Mouse (Mus musculus) MEL (cell line): ENCODE data around the gene Rbks.

Source experiments
- BHLHE40 ChIP-seq: IDR thresholded peaks from 2 replicates; pipeline ENCODE4 v1.6.1; 2012; ENCODE audit warnings: low read depth, mild to moderate bottlenecking, inconsistent platforms, low read length, improper control_type of control experiment, borderline replicate concordance
- CHD1 ChIP-seq: IDR thresholded peaks from 2 replicates; pipeline ENCODE4 v1.6.1; 2012; ENCODE audit warnings: low read depth, mild to moderate bottlenecking, inconsistent platforms, low read length, improper control_type of control experiment
- CHD2 ChIP-seq: IDR thresholded peaks from 2 replicates; pipeline ENCODE4 v1.6.1; 2011; ENCODE audit warnings: low read length, improper control_type of control experiment
- CTCF ChIP-seq, 3 experiments: IDR thresholded peaks in 2 of 3; conservative IDR thresholded peaks in 1 of 3; 2 replicates each; pipeline ENCODE4 v1.5.1; 2011 to 2012; ENCODE audit warnings: low read length in 3 of 3, low read depth in 2 of 3, mild to moderate bottlenecking in 2 of 3, improper control_type of control experiment in 1 of 3, inconsistent platforms in 1 of 3, mixed read lengths in 1 of 3, moderate library complexity in 1 of 3; ENCODE audit not compliant: control insufficient read depth in 1 of 3, insufficient read depth in 1 of 3, poor library complexity in 1 of 3, severe bottlenecking in 1 of 3
- EP300 ChIP-seq, 2 experiments: IDR thresholded peaks; 2 replicates each; pipeline ENCODE4 v1.6.1; 2011; ENCODE audit warnings: improper control_type of control experiment in 2 of 2, low read length in 2 of 2, low read depth in 1 of 2, mild to moderate bottlenecking in 1 of 2
- HCFC1 ChIP-seq: IDR thresholded peaks from 2 replicates; pipeline ENCODE4 v1.6.1; 2012; ENCODE audit warnings: low read depth, mild to moderate bottlenecking, inconsistent platforms, low read length, improper control_type of control experiment, moderate library complexity
- KAT2A ChIP-seq: conservative IDR thresholded peaks from 2 replicates; pipeline ENCODE4 v1.6.1; 2012; ENCODE audit warnings: low read depth, low read length, improper control_type of control experiment, inconsistent platforms
- MYC ChIP-seq: IDR thresholded peaks from 2 replicates; pipeline ENCODE4 v1.6.1; 2011; ENCODE audit warnings: low read depth, mild to moderate bottlenecking, low read length, improper control_type of control experiment, moderate library complexity
- POLR2A ChIP-seq, 2 experiments: IDR thresholded peaks; 2 replicates each; pipeline ENCODE4 v1.6.1; 2011 to 2012; ENCODE audit warnings: low read length in 2 of 2, mild to moderate bottlenecking in 2 of 2, control low read depth in 1 of 2, improper control_type of control experiment in 1 of 2, low read depth in 1 of 2, moderate library complexity in 1 of 2; ENCODE audit not compliant: control insufficient read depth in 1 of 2, insufficient read depth in 1 of 2, poor library complexity in 1 of 2
- TCF12 ChIP-seq: IDR thresholded peaks from 2 replicates; pipeline ENCODE4 v1.6.1; 2014; ENCODE audit warnings: low read depth, mild to moderate bottlenecking, inconsistent platforms, low read length, improper control_type of control experiment, moderate library complexity

DNA sequence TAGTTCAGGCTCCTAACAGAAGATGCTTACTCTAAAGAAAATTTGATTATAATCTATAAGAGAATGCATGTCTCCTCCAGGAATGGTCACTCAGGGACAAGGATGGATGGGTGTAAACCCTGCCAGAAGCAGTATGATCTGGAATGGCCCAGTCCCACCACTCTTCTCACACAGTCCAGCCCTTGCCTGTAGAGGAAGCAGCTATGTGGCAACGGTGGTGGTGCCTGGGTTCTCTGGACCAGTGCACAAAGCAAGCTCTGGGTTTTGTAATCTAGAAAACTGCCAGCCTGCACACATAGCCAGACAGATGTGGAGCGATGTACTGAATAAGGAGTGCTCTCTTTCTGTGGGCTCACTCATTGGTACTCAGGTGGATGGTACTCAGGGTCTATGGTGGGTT is 56.9 kb downstream of the Rbks start:
- TF ChIP-seq CTCF (IDR thresholded peaks at IDR 0.05 in 2 of 3, conservative IDR thresholded peaks at IDR 0.05 in 1 of 3; ENCODE audit: control insufficient read depth in 1 of 3, insufficient read depth in 1 of 3, low read depth in 2 of 3, low read length in 3 of 3, poor library complexity in 1 of 3, severe bottlenecking in 1 of 3) = no peak
- TF ChIP-seq EP300 (IDR thresholded peaks at IDR 0.05; ENCODE audit: low read depth in 1 of 2, low read length in 2 of 2) = no peak
- TF ChIP-seq POLR2A (IDR thresholded peaks at IDR 0.05; ENCODE audit: control insufficient read depth in 1 of 2, insufficient read depth in 1 of 2, low read depth in 1 of 2, low read length in 2 of 2, poor library complexity in 1 of 2) = no peak
- no peak for TF ChIP-seq KAT2A
- TF ChIP-seq BHLHE40 = no peak
- TF ChIP-seq TCF12 = no peak
- no peak for TF ChIP-seq CHD2
- no peak for TF ChIP-seq CHD1
- no peak for TF ChIP-seq HCFC1
- no peak for TF ChIP-seq MYC
